Mouse (Mus musculus): Measurements from ENCODE around the gene Gm13871. TPM values are rescaled to one million over a fixed set of nuclear protein-coding genes. Genes with fewer than 3 reads are reported as not detected.
"Not testable (repeated sequence)": the region's sequence is repeated elsewhere in the genome, so short reads cannot be mapped to it uniquely, and the experiment has no call there.

Gene Gm13871
- not detected in 2 replicates for total RNA-seq (2021)
- long read RNA-seq, experiment 1, result 0 reads
- long read RNA-seq, experiment 2, result 0 reads

GRCm38 (mm10) chr4:73905853-73906252, at the start of gene Gm13871:
Gene Gm13871, minus strand, starts transcription at chr4:73905953.
- DNase-seq, result not testable (repeated sequence)

- DNase-seq, result no peak
These were observed 44.7 kb upstream of the Gm13871 start, which contains the start of gene 2310002L09Rik for GRCm38 (mm10) chr4:73950375-73950896. Gene 2310002L09Rik, minus strand, starts transcription at chr4:73950846.

- DNase-seq, result not testable (repeated sequence)
These were observed 14.9 kb upstream of the Gm13871 start, which contains the start of gene Gm11756 for GRCm38 (mm10) chr4:73920660-73921059. Gene Gm11756, minus strand, starts transcription at chr4:73920760.

GRCm38 (mm10) chr4:73891012-73891411, 14.7 kb downstream of the Gm13871 start, which contains the start of gene Gm11757:
Gene Gm11757, minus strand, starts transcription at chr4:73891112.
- DNase-seq, result not testable (repeated sequence)

- DNase-seq, result not testable (repeated sequence)
These were observed 29.6 kb downstream of the Gm13871 start, which contains the start of gene Gm11758 for GRCm38 (mm10) chr4:73876166-73876565. Gene Gm11758, minus strand, starts transcription at chr4:73876266.

Other genes with a start within 250 kb of the Gm13871 start
- not detected in 2 replicates for gene Gm11239, start 237.6 kb downstream of the Gm13871 start, total RNA-seq (2021)
- gene Gm428, start 222.4 kb downstream of the Gm13871 start, total RNA-seq (2021), result not detected in 2 replicates
- 0.19 and 0.26 TPM in 2 replicates for gene Rasef, start 115.0 kb downstream of the Gm13871 start, total RNA-seq (2021)
- not detected in 2 replicates for gene Gm11758, start 29.7 kb downstream of the Gm13871 start, total RNA-seq (2021)
- not detected in 2 replicates for gene Gm11757, start 14.8 kb downstream of the Gm13871 start, total RNA-seq (2021)
- not detected in 2 replicates for gene Gm11756, start 14.8 kb upstream of the Gm13871 start, total RNA-seq (2021)
- not detected in 2 replicates for gene 2310002L09Rik, start 44.9 kb upstream of the Gm13871 start, total RNA-seq (2021)
- 0.48 and 0.79 TPM in 2 replicates for gene Frmd3, start 107.5 kb upstream of the Gm13871 start, total RNA-seq (2021)

All from adrenal gland, postnatal 14 days (tissue).